Mouse (Mus musculus): ENCODE results near the gene Itfg2.
"Not testable (repeated sequence)": the region's sequence is repeated elsewhere in the genome, so short reads cannot be mapped to it uniquely, and the experiment has no call there.

Itfg2 gene

GRCm38 (mm10) chr6:128380594-128381167, 44.0 kb downstream of the Itfg2 start:
- not testable (repeated sequence) for DNase-seq

- no peak for DNase-seq
Observed at GRCm38 (mm10) chr6:128379636-128380035, 45.1 kb downstream of the Itfg2 start.

GRCm38 (mm10) chr6:128376371-128377085, 48.2 kb downstream of the Itfg2 start:
- DNase-seq = no peak

- DNase-seq = no peak
Observed at GRCm38 (mm10) chr6:128375192-128375591, 49.5 kb downstream of the Itfg2 start, which contains the start of the genes Tex52 and Gm44596. Tex52 (plus strand) TSS chr6:128375456. Gm44596 (plus strand) TSS chr6:128375503.

- DNase-seq = no peak
Observed at GRCm38 (mm10) chr6:128370040-128370439, 54.7 kb downstream of the Itfg2 start.

- no peak for DNase-seq
Observed at GRCm38 (mm10) chr6:128366466-128366865, 58.3 kb downstream of the Itfg2 start.

- no peak for DNase-seq
Observed at GRCm38 (mm10) chr6:128364721-128365120, 60.0 kb downstream of the Itfg2 start.

GRCm38 (mm10) chr6:128363007-128363825, 61.5 kb downstream of the Itfg2 start:
- DNase-seq = no peak

GRCm38 (mm10) chr6:128362381-128363006, 62.2 kb downstream of the Itfg2 start, which contains the start of the genes Rhno1 and Foxm1:
Rhno1 (minus strand) TSS chr6:128362911.
Foxm1 (plus strand) TSS chr6:128362967.
- DNase-seq = peak; percentile 81 to 83

GRCm38 (mm10) chr6:128361901-128362300, 62.8 kb downstream of the Itfg2 start:
- DNase-seq = no peak

Data from cerebellum, postnatal 36 days (tissue).